Mouse (Mus musculus) CH12.LX (cell line): ENCODE results near the gene Paox. TPM values are rescaled to one million over a fixed set of nuclear protein-coding genes. Genes with fewer than 3 reads are reported as not detected.

ENCODE experiments used
- DNase-seq: peaks from one replicate; pipeline ENCODE4 v3.0.0-alpha.2; 2013; ENCODE audit errors: extremely low read depth
- H3K27ac ChIP-seq: 2 replicates; pipeline ENCODE4 v1.5.1; 2012; ENCODE audit warnings: low read depth, mild to moderate bottlenecking, control low read depth, moderate library complexity; ENCODE audit not compliant: insufficient read depth
- H3K27me3 ChIP-seq: replicated peaks from 2 replicates; pipeline ENCODE3; 2012; ENCODE audit warnings: inconsistent platforms
- H3K36me3 ChIP-seq, 2 experiments: replicated peaks in 1 of 2; 2 replicates each; pipeline versions ENCODE3 to v1.6.1; 2012; ENCODE audit warnings: inconsistent platforms in 1 of 2, low read length in 1 of 2, mild to moderate bottlenecking in 1 of 2, mixed read lengths in 1 of 2, moderate library complexity in 1 of 2; ENCODE audit not compliant: control insufficient read depth in 1 of 2, insufficient read depth in 1 of 2
- H3K4me1 ChIP-seq, 2 experiments: 2 replicates each; pipeline ENCODE4 v1.6.1; 2012; ENCODE audit warnings: inconsistent platforms in 1 of 2, moderate library complexity in 1 of 2; ENCODE audit not compliant: insufficient read depth in 2 of 2, control insufficient read depth in 1 of 2
- H3K4me2 ChIP-seq: 2 replicates; pipeline ENCODE4 v1.6.1; 2012; ENCODE audit warnings: low read depth, mild to moderate bottlenecking, control low read depth; ENCODE audit not compliant: poor library complexity, insufficient read depth, severe bottlenecking
- H3K4me3 ChIP-seq, 3 experiments: fragments of 150-350 bp in 1 of 3; sonication (generic) in 1 of 3; replicated peaks in 1 of 3; 2 replicates each; pipeline versions ENCODE3 to v1.5.1; 2011 to 2012; ENCODE audit warnings: low read depth in 2 of 3, low read length in 2 of 3, mild to moderate bottlenecking in 2 of 3, moderate library complexity in 2 of 3, control low read depth in 1 of 3, improper control_type of control experiment in 1 of 3, inconsistent platforms in 1 of 3, mixed read lengths in 1 of 3; ENCODE audit not compliant: poor library complexity in 1 of 3
- H3K79me2 ChIP-seq: replicated peaks from 2 replicates; pipeline ENCODE4 v1.6.1; 2012; ENCODE audit warnings: mild to moderate bottlenecking, moderate library complexity; ENCODE audit not compliant: control insufficient read depth, poor library complexity, insufficient read depth, severe bottlenecking; ENCODE audit errors: extremely low read depth
- H3K9ac ChIP-seq: 2 replicates; pipeline ENCODE4 v1.6.1; 2012; ENCODE audit warnings: low read depth, mild to moderate bottlenecking, control low read depth, moderate library complexity; ENCODE audit not compliant: insufficient read depth
- H3K9me3 ChIP-seq: replicated peaks from 2 replicates; pipeline ENCODE3; 2012; ENCODE audit warnings: low read length, inconsistent platforms, mixed read lengths
- BHLHE40 ChIP-seq: IDR thresholded peaks from 2 replicates; pipeline ENCODE4 v1.6.1; 2011; ENCODE audit warnings: mild to moderate bottlenecking, low read depth, low read length, improper control_type of control experiment
- CHD1 ChIP-seq: IDR thresholded peaks from 2 replicates; pipeline ENCODE4 v1.6.1; 2012; ENCODE audit warnings: low read depth, low read length, improper control_type of control experiment, inconsistent platforms
- E2F4 ChIP-seq: IDR thresholded peaks from 2 replicates; pipeline ENCODE4 v1.6.1; 2011; ENCODE audit warnings: low read depth, low read length, improper control_type of control experiment; ENCODE audit not compliant: insufficient replicate concordance
- ELF1 ChIP-seq: IDR thresholded peaks from 2 replicates; pipeline ENCODE4 v1.6.1; 2014; ENCODE audit warnings: low read depth, mild to moderate bottlenecking, inconsistent platforms, low read length, improper control_type of control experiment
- EP300 ChIP-seq: IDR thresholded peaks from 2 replicates; pipeline ENCODE4 v1.6.1; 2011; ENCODE audit warnings: low read length, improper control_type of control experiment
- ETS1 ChIP-seq: conservative IDR thresholded peaks from 2 replicates; pipeline ENCODE4 v1.6.1; 2012; ENCODE audit warnings: low read depth, mild to moderate bottlenecking, inconsistent platforms, low read length, improper control_type of control experiment, moderate library complexity
- JUN ChIP-seq: IDR thresholded peaks from 2 replicates; pipeline ENCODE4 v1.6.1; 2011; ENCODE audit warnings: low read depth, mild to moderate bottlenecking, low read length, improper control_type of control experiment, moderate library complexity; ENCODE audit not compliant: insufficient read depth
- POLR2AphosphoS2 ChIP-seq: IDR thresholded peaks from 2 replicates; pipeline ENCODE4 v1.6.1; 2011; ENCODE audit warnings: low read depth, low read length, improper control_type of control experiment
- RAD21 ChIP-seq: IDR thresholded peaks from 2 replicates; pipeline ENCODE4 v1.6.1; 2011; ENCODE audit warnings: low read depth, mild to moderate bottlenecking, low read length, improper control_type of control experiment, moderate library complexity
- SMC3 ChIP-seq: IDR thresholded peaks from 2 replicates; pipeline ENCODE4 v1.6.1; 2011; ENCODE audit warnings: low read depth, low read length, improper control_type of control experiment
- TBP ChIP-seq: conservative IDR thresholded peaks from 2 replicates; pipeline ENCODE4 v1.6.1; 2011; ENCODE audit warnings: low read depth, low read length, improper control_type of control experiment
- USF1 ChIP-seq: IDR thresholded peaks from 2 replicates; pipeline ENCODE4 v1.6.1; 2014; ENCODE audit warnings: low read depth, mild to moderate bottlenecking, inconsistent platforms, low read length, improper control_type of control experiment
- ZKSCAN1 ChIP-seq: IDR thresholded peaks from 2 replicates; pipeline ENCODE4 v1.6.1; 2012; ENCODE audit warnings: low read depth, inconsistent platforms, low read length, improper control_type of control experiment, borderline replicate concordance
- dilution Hi-C: fragments of 300-500 bp; cut with MboI; formaldehyde crosslinking; loops from 2 replicates; pipeline ENCODE4 v1.14.3; 2020; ENCODE audit warnings: low sequenced_read_pairs; ENCODE audit not compliant: extremely low pct_unique_long_range_greater_than_20kb, extremely low pct_ligation_motif_present
- in situ Hi-C: fragments of 300-500 bp; cut with MboI; formaldehyde crosslinking; loops from 3 replicates; pipeline ENCODE4 v1.14.3; 2019; ENCODE audit warnings: low sequenced_read_pairs, low pct_ligation_motif_present, low pct_unique_long_range_greater_than_20kb, mixed read lengths
- polyA plus RNA-seq: library from polyadenylated mRNA; unstranded; fragments of >175 nt; gene quantifications from 2 replicates; pipeline ENCODE4 v1.2.1, GENCODE M21; 2012; ENCODE audit warnings: low read depth; ENCODE audit not compliant: insufficient read length
- total RNA-seq, 2 experiments: library from RNA; depleted of rRNA; stranded (reverse); fragments of 300-350 nt in 1 of 2; fragments of >200 nt in 1 of 2; gene quantifications; 2 replicates each; pipeline ENCODE4 v1.2.3; 2012 to 2014

Paox gene
- total and polyA plus RNA-seq, 3 experiments, result 30.4 to 40.0 (median 34.5) TPM

DNA sequence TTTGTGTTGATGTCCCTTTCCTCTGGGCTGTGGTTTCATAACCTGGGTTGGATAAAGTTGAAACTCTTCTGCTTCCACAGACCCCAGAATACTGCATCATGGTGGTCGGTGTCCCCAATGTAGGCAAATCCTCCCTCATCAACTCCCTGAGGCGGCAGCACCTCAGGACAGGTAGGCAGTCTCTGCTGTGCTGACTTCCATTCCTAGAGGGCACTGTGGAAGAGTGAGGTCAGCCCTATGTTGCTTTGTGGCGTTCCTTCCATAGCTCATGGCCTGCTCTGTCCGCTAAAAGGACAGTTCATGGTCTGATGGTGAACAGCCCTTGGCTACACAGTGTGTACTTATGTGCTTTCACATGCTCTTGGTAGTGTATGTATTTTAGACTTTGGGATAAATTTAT, 29.0 kb downstream of the Paox start:
- H3K79me2 ChIP-seq, result no peaks in the 10 kb centered on the region
- in situ Hi-C loops, result no loop called here
- DNase-seq, result no peak
- no peaks in the 10 kb centered on the region for H3K27me3 ChIP-seq
- H3K27ac ChIP-seq, result no peak overlapping the region
- no peak for TF ChIP-seq E2F4
- TF ChIP-seq RAD21, result no peak
- TF ChIP-seq EP300, result no peak
- TF ChIP-seq JUN, result no peak
- no peak for TF ChIP-seq TBP
- no peak for TF ChIP-seq CHD1
- TF ChIP-seq ETS1, result no peak
- no peak for TF ChIP-seq USF1
- no peak for TF ChIP-seq ELF1
- peaks cover 18 to 73% of the 10 kb centered on the region in 2 experiments for H3K36me3 ChIP-seq
- no peak overlapping the region for H3K4me2 ChIP-seq
- H3K9ac ChIP-seq, result no peak overlapping the region
- no peak overlapping the region for H3K4me3 ChIP-seq
- dilution Hi-C loops, result no loop called here
- H3K9me3 ChIP-seq, result no peaks in the 10 kb centered on the region
- H3K4me1 ChIP-seq, result peaks cover 0 to 7% of the 10 kb centered on the region in 2 experiments; a peak in 1 of 4 replicates

DNA sequence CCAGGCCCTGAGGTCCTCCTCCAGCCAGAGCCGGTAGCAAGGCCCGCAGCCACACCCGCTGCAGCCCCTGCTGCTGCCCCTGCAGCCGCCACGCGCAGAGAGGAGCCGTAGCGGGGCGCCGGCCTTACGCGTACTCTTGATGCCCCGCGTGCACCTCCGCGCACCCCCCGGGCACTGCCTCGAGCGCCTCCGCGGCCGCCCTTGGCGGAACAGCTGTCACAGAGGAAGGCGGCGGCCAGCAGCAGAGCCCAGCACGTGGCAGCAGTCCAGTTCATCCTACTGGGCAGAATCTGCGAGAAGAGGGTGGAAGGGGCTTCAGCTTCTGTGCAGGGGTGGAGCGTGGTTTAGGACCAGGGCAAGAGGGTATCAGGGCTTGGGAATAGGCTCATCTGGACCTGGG, 37.8 kb downstream of the Paox start:
- TF ChIP-seq BHLHE40 (no peak), POLR2AphosphoS2 (no peak), E2F4 (no peak), USF1 (no peak), TBP (no peak), ZKSCAN1 (no peak), RAD21 (no peak), SMC3 (no peak)
- Histone ChIP-seq H3K4me2 (no peak overlapping the region), H3K79me2 (no peaks in the 10 kb centered on the region), H3K4me3 (no peak overlapping the region), H3K27me3 (peaks cover 12% of the 10 kb centered on the region), H3K9me3 (no peaks in the 10 kb centered on the region), H3K9ac (no peak overlapping the region), H3K36me3 (peaks cover 9 to 43% of the 10 kb centered on the region in 2 experiments), H3K27ac (no peak overlapping the region), H3K4me1 (no peaks in the 10 kb centered on the region)
- no peak for DNase-seq
- dilution Hi-C loops (no loop called here), in situ Hi-C loops (no loop called here)

DNA sequence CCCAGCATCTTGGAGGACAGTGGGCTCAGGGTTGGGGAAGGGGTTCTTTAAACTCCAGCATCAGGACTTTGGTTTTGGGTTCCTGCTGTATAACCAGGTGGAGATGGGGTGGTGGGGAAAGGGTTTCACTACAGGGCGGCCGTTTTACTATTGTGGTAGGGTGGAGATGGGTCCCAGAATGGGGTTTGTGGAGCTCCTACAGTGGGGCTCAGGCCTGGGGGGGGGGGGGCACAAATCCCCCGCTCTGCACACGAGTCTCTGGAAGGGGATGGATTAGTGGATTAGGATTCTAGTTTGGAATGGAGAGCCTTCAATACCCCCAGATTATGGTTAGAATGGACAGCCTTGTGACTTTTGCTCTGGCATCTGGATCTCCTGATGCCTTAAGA, 38.2 kb downstream of the Paox start:
- dilution Hi-C loops (no loop called here), in situ Hi-C loops (no loop called here)
- Histone ChIP-seq H3K36me3 (peaks cover 9 to 39% of the 10 kb centered on the region in 2 experiments), H3K9me3 (no peaks in the 10 kb centered on the region), H3K79me2 (no peaks in the 10 kb centered on the region), H3K27me3 (peaks cover 16% of the 10 kb centered on the region), H3K9ac (no peak overlapping the region), H3K27ac (no peak overlapping the region), H3K4me1 (no peaks in the 10 kb centered on the region), H3K4me2 (no peak overlapping the region), H3K4me3 (no peak overlapping the region)
- DNase-seq, result no peak
- TF ChIP-seq ELF1, result no peak
